Mouse (Mus musculus) midbrain, embryonic 10.5 days (tissue): ENCODE data around the gene Cacna1c. TPM values are rescaled to one million over a fixed set of nuclear protein-coding genes. Genes with fewer than 3 reads are reported as not detected.

ENCODE experiments used
- DNase-seq: peaks from one replicate; pipeline ENCODE4 v3.0.0-alpha.2; 2017; ENCODE audit warnings: low spot score
- H3K27ac ChIP-seq: fragments of 300-500 bp; sonication (generic); replicated peaks from 2 replicates; pipeline ENCODE4 v1.5.1; 2016; ENCODE audit warnings: mild to moderate bottlenecking
- H3K27me3 ChIP-seq: fragments of 300-500 bp; sonication (generic); 2 replicates; pipeline ENCODE4 v1.6.1; 2016; ENCODE audit warnings: low read depth, mild to moderate bottlenecking; ENCODE audit not compliant: poor library complexity, severe bottlenecking
- H3K36me3 ChIP-seq: fragments of 300-500 bp; sonication (generic); 2 replicates; pipeline ENCODE4 v1.6.1; 2016; ENCODE audit warnings: mild to moderate bottlenecking, moderate library complexity
- H3K4me1 ChIP-seq: fragments of 300-500 bp; sonication (generic); 2 replicates; pipeline ENCODE4 v1.6.1; 2016
- H3K4me3 ChIP-seq: fragments of 300-500 bp; sonication (generic); 2 replicates; pipeline ENCODE4 v1.5.1; 2016; ENCODE audit warnings: mild to moderate bottlenecking, moderate library complexity
- H3K9me3 ChIP-seq: fragments of 300-500 bp; sonication (generic); replicated peaks from 2 replicates; pipeline ENCODE4 v1.6.1; 2016; ENCODE audit warnings: mild to moderate bottlenecking
- WGBS: fragments of 180-500 bp; shearing (Covaris S2); methylation state at CpG from one replicate; pipeline ENCODE4 v1.1.7; 2016; 5-methylcytosine and 5-hydroxymethylcytosine counted together
- polyA plus RNA-seq: library from polyadenylated mRNA; unstranded; fragments of >200 nt; fragmentation: Nextera tagmentation; extraction: Ambion mirVana; gene quantifications from 2 replicates; pipeline ENCODE4 v1.2.1, GENCODE M21; 2016

Cacna1c gene
- polyA plus RNA-seq, 1 experiment from 2014 or later, result 1.5 TPM

GRCm38 (mm10) chr6:118845180-118845579, 351.0 kb downstream of the Cacna1c start:
- Histone ChIP-seq H3K4me1 (peaks cover 32% of the 10 kb centered on the region), H3K27ac (no peak overlapping the region), H3K4me3 (no peak overlapping the region), H3K9me3 (no peaks in the 10 kb centered on the region), H3K27me3 (no peaks in the 10 kb centered on the region), H3K36me3 (no peaks in the 10 kb centered on the region)
- DNase-seq, result no peak
- 85% methylated on average over 6 of the region's 6 CpGs for whole genome bisulfite sequencing

- DNase-seq, result no peak
- Histone ChIP-seq H3K4me3 (no peak overlapping the region), H3K36me3 (no peaks in the 10 kb centered on the region), H3K27me3 (no peaks in the 10 kb centered on the region), H3K4me1 (peaks cover 40% of the 10 kb centered on the region), H3K27ac (no peak overlapping the region), H3K9me3 (no peaks in the 10 kb centered on the region)
- WGBS, result 95% methylated on average over 8 of the region's 8 CpGs
These were observed 352.7 kb downstream of the Cacna1c start for GRCm38 (mm10) chr6:118843566-118843965.

GRCm38 (mm10) chr6:118841892-118842291, 354.3 kb downstream of the Cacna1c start:
- H3K27ac ChIP-seq, result no peak overlapping the region
- WGBS, result 94% methylated on average over 2 of the region's 2 CpGs
- peaks cover 35% of the 10 kb centered on the region for H3K4me1 ChIP-seq
- DNase-seq, result no peak
- H3K9me3 ChIP-seq, result no peaks in the 10 kb centered on the region
- no peaks in the 10 kb centered on the region for H3K27me3 ChIP-seq
- H3K4me3 ChIP-seq, result no peak overlapping the region
- no peaks in the 10 kb centered on the region for H3K36me3 ChIP-seq

GRCm38 (mm10) chr6:118838919-118839915, 357.0 kb downstream of the Cacna1c start:
- DNase-seq, result no peak
- H3K27me3 ChIP-seq, result no peaks in the 10 kb centered on the region
- no peaks in the 10 kb centered on the region for H3K9me3 ChIP-seq
- H3K36me3 ChIP-seq, result no peaks in the 10 kb centered on the region
- H3K4me1 ChIP-seq, result peaks cover 25% of the 10 kb centered on the region
- H3K4me3 ChIP-seq, result no peak overlapping the region
- H3K27ac ChIP-seq, result no peak overlapping the region; the same call in 1 of the 2 replicates
- 76% methylated on average over 14 of the region's 14 CpGs for WGBS

- Histone ChIP-seq H3K4me1 (peaks cover 26% of the 10 kb centered on the region), H3K27me3 (no peaks in the 10 kb centered on the region), H3K27ac (no peak overlapping the region), H3K9me3 (no peaks in the 10 kb centered on the region), H3K36me3 (no peaks in the 10 kb centered on the region), H3K4me3 (no peak overlapping the region)
- no peak for DNase-seq
- 22% methylated on average over 7 of the region's 7 CpGs for WGBS
These were observed 359.5 kb downstream of the Cacna1c start for GRCm38 (mm10) chr6:118836693-118837092.

- Histone ChIP-seq H3K4me3 (no peak overlapping the region), H3K27ac (no peak overlapping the region; the same call in 1 of the 2 replicates), H3K36me3 (no peaks in the 10 kb centered on the region), H3K4me1 (peaks cover 16% of the 10 kb centered on the region), H3K27me3 (no peaks in the 10 kb centered on the region), H3K9me3 (no peaks in the 10 kb centered on the region)
- no peak for DNase-seq
- WGBS, result 58% methylated on average over 8 of the region's 8 CpGs
These were observed 362.2 kb downstream of the Cacna1c start for GRCm38 (mm10) chr6:118834046-118834445.

- DNase-seq, result no peak
- Histone ChIP-seq H3K9me3 (no peaks in the 10 kb centered on the region), H3K27me3 (no peaks in the 10 kb centered on the region), H3K4me3 (no peak overlapping the region), H3K27ac (no peak overlapping the region), H3K4me1 (peaks cover 13% of the 10 kb centered on the region), H3K36me3 (no peaks in the 10 kb centered on the region)
- WGBS, result 83% methylated on average over 7 of the region's 7 CpGs
These were observed 363.2 kb downstream of the Cacna1c start for GRCm38 (mm10) chr6:118833049-118833448.

- Histone ChIP-seq H3K9me3 (no peaks in the 10 kb centered on the region), H3K4me3 (no peak overlapping the region), H3K27me3 (no peaks in the 10 kb centered on the region), H3K27ac (no peak overlapping the region), H3K36me3 (no peaks in the 10 kb centered on the region), H3K4me1 (peaks cover 17% of the 10 kb centered on the region)
- 92% methylated on average over 2 of the region's 2 CpGs for WGBS
- no peak for DNase-seq
These were observed 363.6 kb downstream of the Cacna1c start for GRCm38 (mm10) chr6:118832616-118833015.

- no peak overlapping the region for H3K27ac ChIP-seq
- peaks cover 16% of the 10 kb centered on the region for H3K4me1 ChIP-seq
- no peaks in the 10 kb centered on the region for H3K36me3 ChIP-seq
- no peak overlapping the region for H3K4me3 ChIP-seq
- no peaks in the 10 kb centered on the region for H3K27me3 ChIP-seq
- no peaks in the 10 kb centered on the region for H3K9me3 ChIP-seq
- no peak for DNase-seq
- 87% methylated on average over 5 of the region's 5 CpGs for WGBS
These were observed 365.4 kb downstream of the Cacna1c start for GRCm38 (mm10) chr6:118830851-118831250.

GRCm38 (mm10) chr6:118828187-118828586, 368.0 kb downstream of the Cacna1c start:
- DNase-seq, result no peak
- H3K27ac ChIP-seq, result peak overlapping the region; percentile 72
- 91% methylated on average over 4 of the region's 4 CpGs for WGBS

GRCm38 (mm10) chr6:118827560-118827959, 368.7 kb downstream of the Cacna1c start:
- Histone ChIP-seq H3K4me3 (no peak overlapping the region), H3K27me3 (no peaks in the 10 kb centered on the region), H3K36me3 (no peaks in the 10 kb centered on the region), H3K4me1 (peaks cover 12% of the 10 kb centered on the region), H3K9me3 (no peaks in the 10 kb centered on the region), H3K27ac (peak overlapping the region; percentile 72)
- 61% methylated on average over 8 of the region's 8 CpGs for WGBS
- DNase-seq, result peak; percentile 31

More at GRCm38 (mm10) chr6:118828187-118828586, 368.0 kb downstream of the Cacna1c start:
- no peaks in the 10 kb centered on the region for H3K27me3 ChIP-seq
- H3K9me3 ChIP-seq, result no peaks in the 10 kb centered on the region
- peaks cover 12% of the 10 kb centered on the region for H3K4me1 ChIP-seq
- no peak overlapping the region for H3K4me3 ChIP-seq
- no peaks in the 10 kb centered on the region for H3K36me3 ChIP-seq

- no peaks in the 10 kb centered on the region for H3K36me3 ChIP-seq
- no peak overlapping the region for H3K4me3 ChIP-seq
- peaks cover 22% of the 10 kb centered on the region for H3K4me1 ChIP-seq
- no peaks in the 10 kb centered on the region for H3K9me3 ChIP-seq
- no peak for DNase-seq
- no peaks in the 10 kb centered on the region for H3K27me3 ChIP-seq
- H3K27ac ChIP-seq, result no peak overlapping the region
- WGBS, result 72% methylated on average over 6 of the region's 6 CpGs
These were observed 370.8 kb downstream of the Cacna1c start for GRCm38 (mm10) chr6:118825400-118825871.

GRCm38 (mm10) chr6:118821536-118821935, 374.7 kb downstream of the Cacna1c start:
- Histone ChIP-seq H3K9me3 (no peaks in the 10 kb centered on the region), H3K27me3 (no peaks in the 10 kb centered on the region), H3K4me1 (peaks cover 18% of the 10 kb centered on the region), H3K27ac (no peak overlapping the region), H3K4me3 (no peak overlapping the region), H3K36me3 (no peaks in the 10 kb centered on the region)
- no peak for DNase-seq
- WGBS, result 91% methylated on average over 5 of the region's 5 CpGs
